Mouse (Mus musculus): ENCODE data around the gene Rfng. TPM values are rescaled to one million over a fixed set of nuclear protein-coding genes. Genes with fewer than 3 reads are reported as not detected.
A peak's percentile ranks its signal among the peaks of the same experiment; 100 is the strongest.
"Not testable (repeated sequence)": the region's sequence is repeated elsewhere in the genome, so short reads cannot be mapped to it uniquely, and the experiment has no call there.

Gene Rfng
- polyA plus RNA-seq, 1 experiment from 2014 or later: 28.8 TPM

DNA sequence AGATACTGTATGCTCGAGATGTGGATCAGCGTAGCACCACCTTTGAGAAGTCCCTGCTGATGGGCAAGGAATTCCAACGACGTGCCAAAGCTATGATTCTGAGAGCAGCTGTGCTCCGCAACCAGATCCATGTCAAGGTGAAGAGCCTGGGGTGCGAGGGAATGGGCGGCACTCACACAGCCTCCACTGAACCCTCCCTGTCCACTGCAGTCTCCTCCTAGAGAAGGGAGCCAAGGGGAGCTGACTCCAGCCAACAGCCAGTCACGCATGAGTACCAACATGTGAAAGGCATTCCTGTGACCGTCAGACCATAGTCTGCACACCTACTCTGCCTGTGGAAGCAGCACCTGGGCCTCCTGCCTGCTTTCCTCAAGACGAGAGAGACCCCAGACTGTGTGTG lies 4.5 kb upstream of the Rfng start:
- peaks cover 13% of the 10 kb centered on the region for H3K36me3 ChIP-seq (ENCODE audit: control insufficient read depth, insufficient read depth, low read length)
- WGBS: 90% methylated on average over 9 of the region's 10 CpGs
- not testable (repeated sequence) for H3K27me3 ChIP-seq (ENCODE audit: control insufficient read depth, insufficient read depth, low read length)

DNA sequence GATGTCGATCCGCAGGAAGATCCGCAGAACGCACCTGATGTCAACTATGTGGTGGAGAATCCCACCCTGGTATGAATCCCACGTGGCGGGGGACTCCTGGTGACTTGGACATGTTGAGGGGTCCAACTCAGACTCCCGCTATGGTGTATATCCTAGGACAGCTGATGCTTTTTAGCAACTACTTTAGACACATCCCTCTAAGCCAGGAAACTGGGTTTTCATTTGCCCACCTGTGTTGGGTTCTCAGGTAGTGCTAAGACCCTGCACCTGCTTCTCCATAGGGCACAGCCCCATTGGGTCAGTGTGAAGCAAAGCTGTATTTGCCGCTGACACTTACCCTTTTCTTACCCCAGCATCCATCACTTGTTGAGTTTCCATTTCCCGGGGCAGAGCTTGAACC lies 1.1 kb upstream of the Rfng start:
- 38% methylated on average over 9 of the region's 9 CpGs for WGBS
- H3K27ac ChIP-seq (ENCODE audit: low read depth, low read length): no peak overlapping the region
- H3K36me3 ChIP-seq (ENCODE audit: control insufficient read depth, insufficient read depth, low read length): peaks cover 3% of the 10 kb centered on the region; the same call in 1 of the 2 replicates

More for the DNA sequence above, 4.5 kb upstream of the Rfng start:
- not testable (repeated sequence) for H3K27ac ChIP-seq (ENCODE audit: low read depth, low read length); ATAC-seq (ENCODE audit: low FRiP score); H3K9me3 ChIP-seq (ENCODE audit: control insufficient read depth, low read length); H3K4me2 ChIP-seq (replicated peaks; ENCODE audit: low read depth, low read length); H3K9ac ChIP-seq (ENCODE audit: low read depth, low read length); H3K4me1 ChIP-seq (replicated peaks; ENCODE audit: control insufficient read depth, insufficient read depth, low read length); DNase-seq (ENCODE audit: low spot score); H3K4me3 ChIP-seq (ENCODE audit: low read depth, low read length)

DNA sequence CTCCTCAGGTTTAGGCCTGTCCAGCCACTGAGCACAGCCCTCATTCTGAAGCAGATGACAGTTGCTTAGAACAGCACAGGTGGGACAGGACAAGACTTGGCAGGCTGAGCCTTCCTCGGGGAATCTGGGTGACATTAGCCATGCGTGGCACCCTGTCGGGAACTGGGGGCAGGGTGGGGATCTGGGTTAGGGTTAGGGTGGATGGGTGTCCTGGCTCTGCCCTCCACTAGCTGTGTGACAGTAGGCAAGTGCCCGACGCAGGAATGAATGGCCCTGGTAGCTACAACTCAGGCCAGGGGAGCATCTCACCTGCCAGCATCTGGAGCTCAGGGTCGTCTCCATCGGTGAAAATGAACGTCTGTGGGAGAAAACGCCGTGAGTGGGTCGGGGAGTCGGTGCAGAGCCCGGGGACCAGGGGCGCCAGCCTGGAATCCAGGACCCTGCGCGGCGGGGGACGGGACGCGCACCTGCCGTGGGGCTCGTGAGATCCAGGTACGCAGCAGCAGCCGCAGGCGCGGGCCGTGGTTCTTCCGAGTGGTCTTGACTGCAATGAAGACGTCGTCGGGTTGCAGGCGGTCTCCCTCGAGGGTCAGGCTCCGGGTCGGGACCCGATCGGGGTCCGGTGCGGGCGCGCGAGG lies 462 bp downstream of the Rfng start:
- Histone ChIP-seq H3K36me3 (ENCODE audit: control insufficient read depth, insufficient read depth, low read length) (no peaks in the 10 kb centered on the region; the same call in 1 of the 2 replicates), H3K9ac (ENCODE audit: low read depth, low read length) (peak overlapping the region; percentile 92), H3K4me2 (replicated peaks; ENCODE audit: low read depth, low read length) (peak overlapping the region; percentile 92), H3K9me3 (ENCODE audit: control insufficient read depth, low read length) (no peaks in the 10 kb centered on the region), H3K27ac (ENCODE audit: low read depth, low read length) (peak overlapping the region; percentile 58; the same call in 1 of the 2 replicates), H3K4me3 (ENCODE audit: low read depth, low read length) (peak overlapping the region; percentile 98), H3K27me3 (ENCODE audit: control insufficient read depth, insufficient read depth, low read length) (no peaks in the 10 kb centered on the region), H3K4me1 (replicated peaks; ENCODE audit: control insufficient read depth, insufficient read depth, low read length) (peaks cover 5% of the 10 kb centered on the region; the same call in 1 of the 2 replicates)
- 2% methylated on average over 42 of the region's 42 CpGs for WGBS
- peak; percentile 18; the same call in 1 of the 2 replicates for ATAC-seq (ENCODE audit: low FRiP score)
- DNase-seq (ENCODE audit: low spot score): no peak

More for the DNA sequence above, 1.1 kb upstream of the Rfng start:
- peaks cover 5% of the 10 kb centered on the region; the same call in 1 of the 2 replicates for H3K4me1 ChIP-seq (replicated peaks; ENCODE audit: control insufficient read depth, insufficient read depth, low read length)
- no peaks in the 10 kb centered on the region for H3K9me3 ChIP-seq (ENCODE audit: control insufficient read depth, low read length)
- peak overlapping the region; percentile 98 for H3K4me3 ChIP-seq (ENCODE audit: low read depth, low read length)
- no peaks in the 10 kb centered on the region for H3K27me3 ChIP-seq (ENCODE audit: control insufficient read depth, insufficient read depth, low read length)
- ATAC-seq (ENCODE audit: low FRiP score) (no peak), DNase-seq (ENCODE audit: low spot score) (no peak)
- peak overlapping the region; percentile 92 for H3K4me2 ChIP-seq (replicated peaks; ENCODE audit: low read depth, low read length)
- peak overlapping the region; percentile 92 for H3K9ac ChIP-seq (ENCODE audit: low read depth, low read length)

DNA sequence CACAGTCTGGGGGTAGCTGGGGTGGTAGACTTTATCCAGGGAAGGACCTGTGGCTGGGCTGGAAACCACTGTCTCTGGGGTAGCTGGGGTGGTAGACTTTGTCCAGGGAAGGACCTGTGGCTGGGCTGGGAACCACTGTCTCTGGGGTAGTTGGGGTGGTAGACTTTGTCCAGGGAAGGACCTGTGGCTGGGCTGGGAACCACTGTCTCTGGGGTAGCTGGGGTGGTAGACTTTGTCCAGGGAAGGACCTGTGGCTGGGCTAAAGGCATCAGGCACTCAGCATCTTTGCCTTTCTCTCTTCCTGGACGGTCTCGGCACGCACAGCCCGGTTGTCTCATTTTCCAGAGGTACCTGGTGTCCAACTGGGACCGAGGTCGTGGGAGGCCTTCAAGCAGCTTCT lies 2.6 kb downstream of the Rfng start:
- DNase-seq (ENCODE audit: low spot score); H3K4me2 ChIP-seq (replicated peaks; ENCODE audit: low read depth, low read length); H3K27me3 ChIP-seq (ENCODE audit: control insufficient read depth, insufficient read depth, low read length); H3K4me1 ChIP-seq (replicated peaks; ENCODE audit: control insufficient read depth, insufficient read depth, low read length); H3K9ac ChIP-seq (ENCODE audit: low read depth, low read length); H3K4me3 ChIP-seq (ENCODE audit: low read depth, low read length); ATAC-seq (ENCODE audit: low FRiP score); H3K9me3 ChIP-seq (ENCODE audit: control insufficient read depth, low read length); H3K27ac ChIP-seq (ENCODE audit: low read depth, low read length); H3K36me3 ChIP-seq (ENCODE audit: control insufficient read depth, insufficient read depth, low read length): not testable (repeated sequence)
- WGBS: 96% methylated on average over 6 of the region's 6 CpGs

DNA sequence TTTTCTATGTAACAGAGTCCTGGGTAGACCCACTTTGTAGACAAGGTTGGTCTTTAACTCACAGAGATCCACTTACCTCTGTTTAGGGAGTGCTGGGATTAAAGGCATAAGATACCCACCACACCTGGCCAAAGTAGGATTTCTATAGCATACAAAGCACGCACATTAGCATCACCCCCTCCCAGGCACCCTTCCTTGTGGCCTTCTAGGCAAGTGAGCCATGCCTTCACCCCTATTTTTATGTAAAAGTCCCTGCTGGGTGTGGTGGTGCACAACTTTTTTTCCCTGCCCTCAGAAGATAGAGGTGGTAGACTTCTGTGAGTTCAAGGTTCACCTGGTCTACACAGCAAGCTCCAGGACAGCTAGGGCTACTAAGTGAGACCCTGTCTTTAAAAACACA lies 4.1 kb downstream of the Rfng start:
- Histone ChIP-seq H3K27ac (ENCODE audit: low read depth, low read length) (no peak overlapping the region), H3K4me3 (ENCODE audit: low read depth, low read length) (no peak overlapping the region), H3K36me3 (ENCODE audit: control insufficient read depth, insufficient read depth, low read length) (no peaks in the 10 kb centered on the region), H3K9me3 (ENCODE audit: control insufficient read depth, low read length) (no peaks in the 10 kb centered on the region), H3K4me1 (replicated peaks; ENCODE audit: control insufficient read depth, insufficient read depth, low read length) (peaks cover 3% of the 10 kb centered on the region; the same call in 1 of the 2 replicates), H3K4me2 (replicated peaks; ENCODE audit: low read depth, low read length) (no peak overlapping the region), H3K9ac (ENCODE audit: low read depth, low read length) (no peak overlapping the region), H3K27me3 (ENCODE audit: control insufficient read depth, insufficient read depth, low read length) (no peaks in the 10 kb centered on the region)
- 69% methylated on average over 1 of the region's 1 CpGs for WGBS
- DNase-seq (ENCODE audit: low spot score): no peak
- ATAC-seq (ENCODE audit: low FRiP score): no peak

DNA sequence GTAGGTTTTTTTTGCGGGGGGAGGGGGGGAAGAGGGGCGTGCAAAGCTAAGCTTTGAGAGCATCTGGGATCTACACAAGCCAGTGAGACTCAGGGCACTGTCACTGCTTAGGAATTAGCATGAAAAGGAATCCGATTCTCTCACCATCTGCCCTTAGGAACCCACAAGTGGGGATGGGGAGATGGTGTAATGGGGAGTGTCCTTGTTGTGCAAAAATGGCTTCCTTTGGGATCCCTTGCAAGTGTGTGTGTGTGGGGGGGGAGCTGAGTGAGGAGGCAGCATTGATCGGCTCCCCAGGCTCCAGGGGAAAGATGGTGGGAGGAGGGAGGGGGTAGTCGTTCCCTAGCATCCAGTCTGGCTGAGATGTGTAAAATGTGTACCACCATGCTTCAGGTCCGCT lies 6.9 kb downstream of the Rfng start:
- Histone ChIP-seq H3K4me3 (ENCODE audit: low read depth, low read length) (no peak overlapping the region), H3K4me1 (replicated peaks; ENCODE audit: control insufficient read depth, insufficient read depth, low read length) (no peaks in the 10 kb centered on the region), H3K36me3 (ENCODE audit: control insufficient read depth, insufficient read depth, low read length) (no peaks in the 10 kb centered on the region), H3K9ac (ENCODE audit: low read depth, low read length) (no peak overlapping the region), H3K27me3 (ENCODE audit: control insufficient read depth, insufficient read depth, low read length) (no peaks in the 10 kb centered on the region), H3K4me2 (replicated peaks; ENCODE audit: low read depth, low read length) (no peak overlapping the region), H3K27ac (ENCODE audit: low read depth, low read length) (no peak overlapping the region), H3K9me3 (ENCODE audit: control insufficient read depth, low read length) (no peaks in the 10 kb centered on the region)
- 18% methylated on average over 6 of the region's 6 CpGs for WGBS
- DNase-seq (ENCODE audit: low spot score) (no peak), ATAC-seq (ENCODE audit: low FRiP score) (no peak)

DNA sequence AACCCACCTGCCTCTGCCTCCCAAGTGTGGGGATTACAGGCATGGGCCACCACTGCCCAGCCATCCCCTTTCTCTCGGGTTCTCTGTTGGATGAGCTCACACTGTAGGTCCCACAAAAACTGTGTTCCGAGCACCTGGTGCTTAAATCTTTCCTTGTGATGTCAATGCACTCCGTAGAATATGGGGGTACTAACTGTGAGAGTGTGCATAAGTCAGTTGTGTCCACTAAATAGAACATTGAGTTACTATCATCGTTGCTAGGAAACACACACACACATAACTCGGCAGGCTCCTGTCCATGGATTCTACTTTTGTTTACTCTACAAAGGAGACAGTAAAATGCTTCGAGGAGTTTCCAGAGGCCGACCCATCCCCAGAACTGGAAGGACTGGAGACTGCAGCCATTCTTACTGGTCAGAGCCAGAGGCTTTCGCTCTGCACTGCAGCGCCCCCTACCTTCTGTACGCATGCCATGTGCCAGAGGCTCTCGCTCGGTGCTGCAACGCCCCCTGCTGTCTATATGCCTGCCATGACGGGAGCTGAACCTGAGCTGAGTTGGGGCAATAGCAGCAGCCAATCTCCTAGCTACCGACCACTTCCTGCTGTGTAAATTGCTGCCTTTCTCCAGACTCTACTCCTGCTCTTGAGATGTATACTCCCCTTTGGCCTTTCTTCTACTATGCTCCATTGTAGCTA lies 8.1 kb downstream of the Rfng start:
- H3K36me3 ChIP-seq (ENCODE audit: control insufficient read depth, insufficient read depth, low read length): no peaks in the 10 kb centered on the region
- H3K27me3 ChIP-seq (ENCODE audit: control insufficient read depth, insufficient read depth, low read length): no peaks in the 10 kb centered on the region
- no peaks in the 10 kb centered on the region for H3K4me1 ChIP-seq (replicated peaks; ENCODE audit: control insufficient read depth, insufficient read depth, low read length)
- no peaks in the 10 kb centered on the region for H3K9me3 ChIP-seq (ENCODE audit: control insufficient read depth, low read length)
- H3K4me2 ChIP-seq (replicated peaks; ENCODE audit: low read depth, low read length): no peak overlapping the region
- peak; percentile 97 for DNase-seq (ENCODE audit: low spot score)
- H3K4me3 ChIP-seq (ENCODE audit: low read depth, low read length): no peak overlapping the region
- no peak overlapping the region for H3K27ac ChIP-seq (ENCODE audit: low read depth, low read length)
- no peak overlapping the region for H3K9ac ChIP-seq (ENCODE audit: low read depth, low read length)
- 28% methylated on average over 15 of the region's 15 CpGs for WGBS
- ATAC-seq (ENCODE audit: low FRiP score): peak; percentile 79

DNA sequence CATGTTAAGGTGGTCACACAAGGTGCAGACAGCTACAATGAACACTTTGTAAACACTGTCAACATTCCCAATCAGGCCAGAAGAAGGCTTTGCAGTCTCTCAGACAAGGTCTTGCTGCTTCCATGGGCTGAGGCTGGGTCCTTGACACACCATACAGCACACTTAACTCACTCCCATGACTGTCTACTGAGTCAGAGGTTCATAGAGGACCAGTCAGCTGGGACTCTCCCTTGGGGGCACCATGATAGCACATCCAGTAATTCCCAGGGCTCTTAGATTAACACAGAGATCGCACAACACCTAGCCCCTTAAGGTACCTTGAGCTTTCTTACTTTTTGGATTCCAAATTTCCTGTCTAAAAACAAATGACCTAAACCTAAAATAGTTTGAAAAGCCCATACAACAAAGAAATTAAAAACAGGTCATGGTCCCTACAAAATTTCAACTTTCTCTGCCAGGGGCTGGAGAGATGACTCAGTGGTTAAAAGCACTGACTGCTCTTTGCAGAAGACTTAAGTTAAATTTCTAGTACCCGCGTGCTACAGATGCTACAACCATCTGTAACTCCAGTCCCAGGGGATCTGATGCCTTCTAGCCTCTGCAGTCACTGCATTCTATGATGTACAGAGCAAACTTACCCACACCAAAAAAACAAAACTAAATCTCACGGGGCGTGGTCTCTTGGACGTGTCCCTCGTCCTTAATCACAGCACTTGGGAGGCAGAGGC lies 10.4 kb downstream of the Rfng start:
- Histone ChIP-seq H3K9me3 (ENCODE audit: control insufficient read depth, low read length) (no peaks in the 10 kb centered on the region), H3K27me3 (ENCODE audit: control insufficient read depth, insufficient read depth, low read length) (no peaks in the 10 kb centered on the region), H3K27ac (ENCODE audit: low read depth, low read length) (no peak overlapping the region), H3K4me2 (replicated peaks; ENCODE audit: low read depth, low read length) (no peak overlapping the region), H3K36me3 (ENCODE audit: control insufficient read depth, insufficient read depth, low read length) (no peaks in the 10 kb centered on the region), H3K4me3 (ENCODE audit: low read depth, low read length) (no peak overlapping the region), H3K4me1 (replicated peaks; ENCODE audit: control insufficient read depth, insufficient read depth, low read length) (no peaks in the 10 kb centered on the region), H3K9ac (ENCODE audit: low read depth, low read length) (no peak overlapping the region)
- 85% methylated on average over 7 of the region's 7 CpGs for WGBS
- no peak for DNase-seq (ENCODE audit: low spot score)
- no peak for ATAC-seq (ENCODE audit: low FRiP score)

Measured in hindbrain, embryonic 11.5 days (tissue).